Comparison of ENCODE assay signal across 18 mouse cellular contexts in genomic region chr12:71541961-71542360, GRCm38 (mm10).
DNase-seq lines count a peak whose midpoint lies in the region; ATAC-seq lines count a peak whose summit lies in the region.
"Had no signal": no experiment of that assay in that cellular context is flagged by ENCODE, and none has a peak within 500 bp of the region (broad histone marks: within the 10 kb centered on the region; RNA-seq: fewer than 3 reads in every experiment).

No protein-coding gene starts in this region.

- H3K27me3 ChIP-seq in hindbrain, embryonic 10.5 days (ENCODE audit: insufficient read depth, poor library complexity, severe bottlenecking), result no peaks in the 10 kb centered on the region
- no peaks in the 10 kb centered on the region for H3K27me3 ChIP-seq in hindbrain, embryonic 12.5 days
- no peaks in the 10 kb centered on the region for H3K27me3 ChIP-seq in neural tube, embryonic 13.5 days
- no peaks in the 10 kb centered on the region for H3K27me3 ChIP-seq in neural tube, embryonic 15.5 days (replicated peaks)
- no peaks in the 10 kb centered on the region for H3K27me3 ChIP-seq in stomach, embryonic 16.5 days (ENCODE audit: control insufficient read depth, insufficient read depth, low read length)
- H3K27me3 ChIP-seq: liver, embryonic 15.5 days; Patski had no signal

- DNase-seq in gastrocnemius, adult 18-20 months (ENCODE audit: low spot score), result peak; percentile 60
- DNase-seq in gastrocnemius, adult 8-10 months (ENCODE audit: low spot score in 2 of 2), result no peak
- DNase-seq in hindbrain, embryonic 10.5 days (ENCODE audit: low spot score), result no peak
- no peak for DNase-seq in right cerebral cortex, postnatal 4 days
- DNase-seq: adrenal gland, postnatal 10 days; cerebellum, adult 9-11 months; kidney, adult 2 months; layer of hippocampus, postnatal 36 days; midbrain, embryonic 14.5 days; thymus, adult 2 months had no signal

- ATAC-seq in hindbrain, embryonic 12.5 days (ENCODE audit: low FRiP score), result no peak
- no peak for ATAC-seq in neural tube, embryonic 13.5 days (ENCODE audit: low read depth)
- ATAC-seq in neural tube, embryonic 15.5 days (ENCODE audit: low FRiP score), result no peak
- no peak for ATAC-seq in stomach, embryonic 16.5 days (ENCODE audit: insufficient read depth, low FRiP score)
- ATAC-seq: forebrain, embryonic 16.5 days; Patski had no signal

- H3K27ac ChIP-seq in hindbrain, embryonic 10.5 days, result 0 out of 2 replicates have a peak overlapping the region, but pooled peaks have one; percentile 23
- no peak overlapping the region for H3K27ac ChIP-seq in hindbrain, embryonic 12.5 days
- H3K27ac ChIP-seq in neural tube, embryonic 13.5 days (replicated peaks), result peak overlapping the region; percentile 73
- H3K27ac ChIP-seq in neural tube, embryonic 15.5 days (replicated peaks), result no peak overlapping the region
- peak overlapping the region; percentile 28 for H3K27ac ChIP-seq in stomach, embryonic 16.5 days (ENCODE audit: low read length)
- H3K27ac ChIP-seq: liver, embryonic 15.5 days had no signal

- no peak overlapping the region for H3K4me3 ChIP-seq in hindbrain, embryonic 10.5 days
- H3K4me3 ChIP-seq in hindbrain, embryonic 12.5 days, result no peak overlapping the region
- no peak overlapping the region for H3K4me3 ChIP-seq in neural tube, embryonic 13.5 days
- H3K4me3 ChIP-seq in neural tube, embryonic 15.5 days (replicated peaks), result no peak overlapping the region
- no peak overlapping the region for H3K4me3 ChIP-seq in stomach, embryonic 16.5 days (replicated peaks; ENCODE audit: low read length)
- H3K4me3 ChIP-seq: liver, embryonic 15.5 days; myocyte had no signal

- H3K9ac ChIP-seq in hindbrain, embryonic 12.5 days, result no peak overlapping the region
- H3K9ac ChIP-seq in neural tube, embryonic 13.5 days, result no peak overlapping the region
- H3K9ac ChIP-seq in neural tube, embryonic 15.5 days (replicated peaks), result no peak overlapping the region
- H3K9ac ChIP-seq in stomach, embryonic 16.5 days (ENCODE audit: low read length), result no peak overlapping the region
- H3K9ac ChIP-seq: liver, embryonic 15.5 days had no signal

- peaks cover 4% of the 10 kb centered on the region; the same call in 1 of the 2 replicates for H3K4me1 ChIP-seq in hindbrain, embryonic 10.5 days (replicated peaks)
- H3K4me1 ChIP-seq in hindbrain, embryonic 12.5 days, result peaks cover 16% of the 10 kb centered on the region; the same call in 1 of the 2 replicates
- peaks cover 44% of the 10 kb centered on the region for H3K4me1 ChIP-seq in neural tube, embryonic 13.5 days (replicated peaks)
- H3K4me1 ChIP-seq in neural tube, embryonic 15.5 days, result peaks cover 32% of the 10 kb centered on the region
- peaks cover 7% of the 10 kb centered on the region for H3K4me1 ChIP-seq in stomach, embryonic 16.5 days (ENCODE audit: control insufficient read depth, insufficient read depth, low read length)
- H3K4me1 ChIP-seq: liver, embryonic 15.5 days had no signal

- H3K4me2 ChIP-seq in hindbrain, embryonic 12.5 days (replicated peaks), result no peak overlapping the region
- H3K4me2 ChIP-seq in neural tube, embryonic 13.5 days, result no peak overlapping the region
- H3K4me2 ChIP-seq in neural tube, embryonic 15.5 days, result no peak overlapping the region
- no peak overlapping the region for H3K4me2 ChIP-seq in stomach, embryonic 16.5 days (ENCODE audit: low read depth, low read length)
- H3K4me2 ChIP-seq: liver, embryonic 15.5 days had no signal

- H3K36me3 ChIP-seq in hindbrain, embryonic 10.5 days, result no peaks in the 10 kb centered on the region
- no peaks in the 10 kb centered on the region for H3K36me3 ChIP-seq in hindbrain, embryonic 12.5 days
- no peaks in the 10 kb centered on the region for H3K36me3 ChIP-seq in neural tube, embryonic 13.5 days
- H3K36me3 ChIP-seq in neural tube, embryonic 15.5 days, result no peaks in the 10 kb centered on the region
- no peaks in the 10 kb centered on the region for H3K36me3 ChIP-seq in stomach, embryonic 16.5 days (ENCODE audit: control insufficient read depth, insufficient read depth, low read length)
- H3K36me3 ChIP-seq: liver, embryonic 15.5 days had no signal

- WGBS in hindbrain, embryonic 10.5 days, result 83% methylated on average over 2 of the region's 2 CpGs
- 82% methylated on average over 2 of the region's 2 CpGs for WGBS in hindbrain, embryonic 12.5 days
- 80% methylated on average over 2 of the region's 2 CpGs for WGBS in neural tube, embryonic 13.5 days
- 76% methylated on average over 2 of the region's 2 CpGs for WGBS in neural tube, embryonic 15.5 days
- WGBS in stomach, embryonic 16.5 days, result 73% methylated on average over 2 of the region's 2 CpGs

- H3K9me3 ChIP-seq in hindbrain, embryonic 10.5 days, result no peaks in the 10 kb centered on the region
- no peaks in the 10 kb centered on the region for H3K9me3 ChIP-seq in hindbrain, embryonic 12.5 days (replicated peaks)
- H3K9me3 ChIP-seq in neural tube, embryonic 13.5 days, result no peaks in the 10 kb centered on the region
- H3K9me3 ChIP-seq in neural tube, embryonic 15.5 days (replicated peaks), result no peaks in the 10 kb centered on the region
- H3K9me3 ChIP-seq in stomach, embryonic 16.5 days (replicated peaks; ENCODE audit: control insufficient read depth, low read length), result no peaks in the 10 kb centered on the region
- H3K9me3 ChIP-seq: liver, embryonic 15.5 days had no signal

Comparison
In these comparisons a context has a peak if more than half of its experiments do, and no peak if none do; other contexts are left out.
1. H3K27ac ChIP-seq: peak in hindbrain, embryonic 10.5 days (single experiment), neural tube, embryonic 13.5 days (single experiment) and stomach, embryonic 16.5 days (single experiment); none in hindbrain, embryonic 12.5 days (single experiment) and neural tube, embryonic 15.5 days (single experiment).